Comparison of ENCODE assay signal across 14 mouse cellular contexts in genomic region chr5:66886410-66887120, GRCm38 (mm10).
"Had no signal": no experiment of that assay in that cellular context is flagged by ENCODE, and none has a peak within 500 bp of the region (broad histone marks: within the 10 kb centered on the region; RNA-seq: fewer than 3 reads in every experiment).

No protein-coding gene starts in this region.

- H3K36me3 ChIP-seq: limb, embryonic 15.5 days; liver, embryonic 12.5 days; midbrain, embryonic 10.5 days; neural tube, embryonic 12.5 days; stomach, embryonic 15.5 days had no signal

- H3K27ac ChIP-seq: hindbrain, postnatal 0 days; limb, embryonic 15.5 days; liver, embryonic 12.5 days; midbrain, embryonic 10.5 days; neural tube, embryonic 12.5 days; stomach, embryonic 15.5 days had no signal

- DNase-seq: kidney, adult 18-20 months; kidney, postnatal 10 days; midbrain, embryonic 14.5 days; retina, postnatal 1 day; right cerebral cortex, postnatal 4 days; spleen, adult 18-20 months; thymus, adult 2 months; thymus, postnatal 25 days had no signal

- H3K9ac ChIP-seq: limb, embryonic 15.5 days; liver, embryonic 12.5 days; neural tube, embryonic 12.5 days; stomach, embryonic 15.5 days had no signal

- ATAC-seq: hindbrain, postnatal 0 days; liver, embryonic 12.5 days had no signal

- H3K9me3 ChIP-seq: limb, embryonic 15.5 days; liver, embryonic 12.5 days; stomach, embryonic 15.5 days had no signal

- H3K4me1 ChIP-seq: liver, embryonic 12.5 days; stomach, embryonic 15.5 days had no signal

- H3K4me3 ChIP-seq: limb, embryonic 15.5 days; liver, embryonic 12.5 days; midbrain, embryonic 10.5 days; neural tube, embryonic 12.5 days; stomach, embryonic 15.5 days had no signal

- H3K27me3 ChIP-seq: limb, embryonic 15.5 days; liver, embryonic 12.5 days; neural tube, embryonic 12.5 days; stomach, embryonic 15.5 days had no signal

- H3K4me2 ChIP-seq: limb, embryonic 15.5 days; liver, embryonic 12.5 days; neural tube, embryonic 12.5 days; stomach, embryonic 15.5 days had no signal
